Mouse (Mus musculus): ENCODE data around the gene Prdm10.
A peak's percentile ranks its signal among the peaks of the same experiment; 100 is the strongest.

Gene Prdm10

GRCm38 (mm10) chr9:31307232-31307631 is 26.9 kb downstream of the Prdm10 start:
- no peak for DNase-seq

- no peak for DNase-seq
These were observed 28.7 kb downstream of the Prdm10 start for GRCm38 (mm10) chr9:31309041-31309440.

- DNase-seq, result no peak
These were observed 30.3 kb downstream of the Prdm10 start for GRCm38 (mm10) chr9:31310662-31311061.

GRCm38 (mm10) chr9:31313876-31314275 is 33.5 kb downstream of the Prdm10 start:
- DNase-seq, result no peak

GRCm38 (mm10) chr9:31315983-31316382 is 35.6 kb downstream of the Prdm10 start:
- no peak for DNase-seq

GRCm38 (mm10) chr9:31318956-31319355 is 38.6 kb downstream of the Prdm10 start:
- DNase-seq, result no peak

GRCm38 (mm10) chr9:31320734-31321133 is 40.4 kb downstream of the Prdm10 start:
- DNase-seq, result no peak

GRCm38 (mm10) chr9:31321526-31321925 is 41.2 kb downstream of the Prdm10 start:
- no peak for DNase-seq

GRCm38 (mm10) chr9:31322090-31322489 is 41.8 kb downstream of the Prdm10 start:
- DNase-seq, result no peak

GRCm38 (mm10) chr9:31330816-31331215 is 50.5 kb downstream of the Prdm10 start:
- DNase-seq, result no peak

- DNase-seq, result no peak
These were observed 50.9 kb downstream of the Prdm10 start for GRCm38 (mm10) chr9:31331246-31331645.

GRCm38 (mm10) chr9:31331906-31332305 is 51.6 kb downstream of the Prdm10 start:
- no peak for DNase-seq

- DNase-seq, result no peak
These were observed 52.5 kb downstream of the Prdm10 start for GRCm38 (mm10) chr9:31332826-31333225.

GRCm38 (mm10) chr9:31334991-31335390 is 54.7 kb downstream of the Prdm10 start:
- no peak for DNase-seq

- no peak for DNase-seq
These were observed 64.0 kb downstream of the Prdm10 start for GRCm38 (mm10) chr9:31344289-31344831.

GRCm38 (mm10) chr9:31346575-31347080 is 66.3 kb downstream of the Prdm10 start:
- no peak for DNase-seq

GRCm38 (mm10) chr9:31348458-31348857 is 68.1 kb downstream of the Prdm10 start:
- DNase-seq, result no peak

- DNase-seq, result peak; percentile 77
These were observed 68.6 kb downstream of the Prdm10 start for GRCm38 (mm10) chr9:31348915-31349314.

- no peak for DNase-seq
These were observed 72.4 kb downstream of the Prdm10 start for GRCm38 (mm10) chr9:31352716-31353115.

GRCm38 (mm10) chr9:31353518-31353917 is 73.2 kb downstream of the Prdm10 start:
- no peak for DNase-seq

GRCm38 (mm10) chr9:31354051-31354450 is 73.7 kb downstream of the Prdm10 start:
- no peak for DNase-seq

GRCm38 (mm10) chr9:31363698-31364609 is 83.6 kb downstream of the Prdm10 start:
- peak; percentile 56 for DNase-seq

GRCm38 (mm10) chr9:31365086-31365485 is 84.7 kb downstream of the Prdm10 start:
- DNase-seq, result no peak

- DNase-seq, result no peak
These were observed 91.4 kb downstream of the Prdm10 start for GRCm38 (mm10) chr9:31371740-31372139.
